Mouse (Mus musculus) neural tube, embryonic 14.5 days (tissue): ENCODE measurements around the gene Dnah7a. TPM values are rescaled to one million over a fixed set of nuclear protein-coding genes. Genes with fewer than 3 reads are reported as not detected.
"Not testable (repeated sequence)": the region's sequence is repeated elsewhere in the genome, so short reads cannot be mapped to it uniquely, and the experiment has no call there.

Source experiments
- ATAC-seq: fragments of 200-750 bp; cut with Nextera tagmentation; 2 replicates; pipeline ENCODE4 v1.8.0; 2017; ENCODE audit warnings: low read depth, mild to moderate bottlenecking, moderate TSS enrichment, moderate library complexity
- H3K27ac ChIP-seq: fragments of 300-500 bp; sonication (generic); 2 replicates; pipeline ENCODE4 v1.5.1; 2014; ENCODE audit warnings: low read depth, mild to moderate bottlenecking, control low read depth, low read length, moderate library complexity, mixed read lengths
- H3K27me3 ChIP-seq: fragments of 300-500 bp; sonication (generic); 2 replicates; pipeline ENCODE4 v1.6.1; 2014; ENCODE audit warnings: low read length; ENCODE audit not compliant: control insufficient read depth, insufficient read depth
- H3K36me3 ChIP-seq: fragments of 300-500 bp; sonication (generic); 2 replicates; pipeline ENCODE4 v1.6.1; 2014; ENCODE audit warnings: low read length, mixed read lengths; ENCODE audit not compliant: control insufficient read depth, insufficient read depth
- H3K4me1 ChIP-seq: fragments of 300-500 bp; sonication (generic); 2 replicates; pipeline ENCODE4 v1.6.1; 2014; ENCODE audit warnings: low read length; ENCODE audit not compliant: control insufficient read depth, insufficient read depth
- H3K4me2 ChIP-seq: fragments of 300-500 bp; sonication (generic); 2 replicates; pipeline ENCODE4 v1.6.1; 2014; ENCODE audit warnings: mild to moderate bottlenecking, low read depth, low read length, control low read depth
- H3K4me3 ChIP-seq: fragments of 300-500 bp; sonication (generic); 2 replicates; pipeline ENCODE4 v1.5.1; 2014; ENCODE audit warnings: low read depth, low read length, control low read depth, mixed read lengths
- H3K9ac ChIP-seq: fragments of 300-500 bp; sonication (generic); replicated peaks from 2 replicates; pipeline ENCODE4 v1.6.1; 2014; ENCODE audit warnings: low read depth, mild to moderate bottlenecking, control low read depth, low read length, mixed read lengths
- H3K9me3 ChIP-seq: fragments of 300-500 bp; sonication (generic); 2 replicates; pipeline ENCODE4 v1.6.1; 2016; ENCODE audit warnings: low read length; ENCODE audit not compliant: control insufficient read depth
- WGBS: fragments of 180-500 bp; shearing (Covaris S2); extraction: QIAGEN DNeasy Blood & Tissue Kit; methylation state at CpG from one replicate; pipeline ENCODE4 v1.1.7; 2014; 5-methylcytosine and 5-hydroxymethylcytosine counted together
- polyA plus RNA-seq: library from polyadenylated mRNA; unstranded; fragments of >200 nt; fragmentation: Nextera tagmentation; extraction: Ambion mirVana; gene quantifications from 2 replicates; pipeline ENCODE4 v1.2.1, GENCODE M21; 2014

Gene Dnah7a
- polyA plus RNA-seq, 1 experiment from 2014 or later = 17.9 TPM

DNA sequence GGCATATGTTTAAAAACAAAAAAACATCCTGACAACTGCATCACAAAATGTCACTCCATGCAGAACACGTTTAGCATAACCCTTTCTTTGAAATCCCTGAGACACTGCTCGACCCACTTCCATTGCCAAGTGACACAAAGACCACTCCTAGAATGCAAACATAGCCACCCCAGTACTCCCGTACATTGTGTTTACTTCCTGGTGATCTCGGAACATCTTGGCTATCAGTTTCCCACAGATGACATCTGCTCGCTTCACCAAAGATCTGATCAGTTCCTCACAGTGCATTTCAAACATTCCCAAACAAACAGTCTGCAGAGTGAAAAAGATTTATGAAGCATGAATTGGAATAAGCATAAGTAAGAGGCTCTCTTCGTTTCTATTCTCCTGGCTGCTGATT lies 76.6 kb downstream of the Dnah7a start:
- Histone ChIP-seq H3K9ac (no peak overlapping the region), H3K4me1 (no peaks in the 10 kb centered on the region), H3K27ac (no peak overlapping the region), H3K4me2 (no peak overlapping the region), H3K27me3 (no peaks in the 10 kb centered on the region), H3K36me3 (no peaks in the 10 kb centered on the region), H3K9me3 (no peaks in the 10 kb centered on the region), H3K4me3 (no peak overlapping the region)
- 16% methylated on average over 6 of the region's 6 CpGs for WGBS
- ATAC-seq = no peak

DNA sequence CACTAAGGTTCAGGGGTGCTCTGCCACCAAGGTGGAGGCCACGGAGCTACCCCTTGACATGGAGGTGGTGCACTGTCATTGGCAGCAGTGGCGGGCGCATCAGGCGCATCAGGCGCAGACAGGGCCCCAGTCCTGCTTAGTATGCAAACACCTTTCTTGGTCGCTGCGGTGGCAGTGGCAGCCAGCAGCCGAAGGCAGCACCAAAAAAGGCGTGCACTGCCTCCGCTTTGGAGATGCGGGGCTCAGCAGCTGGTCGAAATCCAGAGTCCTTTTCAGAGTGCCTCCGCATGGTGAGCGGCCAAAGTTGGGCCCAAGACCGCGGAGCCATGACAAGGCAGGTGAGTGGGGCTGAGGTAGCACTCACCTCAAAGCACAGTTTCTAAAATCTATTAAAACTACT lies 93.1 kb downstream of the Dnah7a start:
- H3K4me2 ChIP-seq = no peak overlapping the region
- no peak overlapping the region for H3K4me3 ChIP-seq
- H3K4me1 ChIP-seq = no peaks in the 10 kb centered on the region
- H3K27ac ChIP-seq = no peak overlapping the region
- no peak overlapping the region for H3K9ac ChIP-seq
- 0 out of 2 replicates have a peak, but pooled peaks cover 2% of the 10 kb centered on the region for H3K9me3 ChIP-seq
- ATAC-seq = no peak
- H3K27me3 ChIP-seq = no peaks in the 10 kb centered on the region
- no peaks in the 10 kb centered on the region for H3K36me3 ChIP-seq
- whole genome bisulfite sequencing = 93% methylated on average over 16 of the region's 16 CpGs

DNA sequence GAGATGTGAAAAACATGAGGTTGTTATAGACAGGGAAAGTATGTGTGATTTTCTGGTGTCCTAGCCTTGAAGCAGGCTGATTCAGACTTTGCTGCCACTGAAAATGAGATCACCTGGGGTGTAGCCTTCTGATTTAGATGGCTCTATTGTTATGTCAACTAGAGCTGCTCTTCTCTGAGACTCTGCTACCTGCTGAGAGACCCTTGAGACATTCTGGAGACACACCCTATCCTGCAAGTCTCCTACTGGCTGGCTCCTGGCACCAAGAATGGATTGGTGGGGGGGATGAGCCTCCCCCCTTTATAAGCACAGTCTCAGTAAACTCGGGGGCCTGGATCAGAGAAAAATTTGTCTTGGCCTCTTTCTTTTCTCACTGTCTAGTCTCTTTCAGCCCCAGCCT lies 125.3 kb downstream of the Dnah7a start:
- not testable (repeated sequence) for H3K4me2 ChIP-seq, H3K9ac ChIP-seq, ATAC-seq, H3K4me1 ChIP-seq, H3K4me3 ChIP-seq, H3K36me3 ChIP-seq, H3K27ac ChIP-seq, H3K27me3 ChIP-seq, H3K9me3 ChIP-seq
- 0% methylated on average over 1 of the region's 1 CpGs for WGBS

DNA sequence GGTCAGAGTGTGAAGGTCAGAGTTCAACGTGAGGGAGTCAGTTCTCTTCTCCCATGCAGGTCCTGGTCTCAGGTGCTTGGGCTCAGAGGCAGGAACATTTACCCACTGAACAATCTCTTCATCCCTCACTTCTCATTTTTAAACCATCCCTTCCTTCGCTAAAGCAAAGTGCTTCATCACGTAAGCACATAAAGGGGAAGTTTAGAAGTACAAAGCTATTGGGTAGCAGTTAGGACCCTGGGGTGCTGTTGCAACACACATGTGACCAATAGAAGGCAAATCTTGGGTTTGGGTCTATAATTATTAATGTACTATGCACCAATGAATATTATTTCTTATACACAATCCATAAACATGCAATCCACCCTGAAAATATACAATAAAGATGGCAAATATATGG lies 148.7 kb downstream of the Dnah7a start:
- WGBS = 88% methylated on average over 3 of the region's 3 CpGs
- H3K4me2 ChIP-seq, H3K9ac ChIP-seq: not testable (repeated sequence)

DNA sequence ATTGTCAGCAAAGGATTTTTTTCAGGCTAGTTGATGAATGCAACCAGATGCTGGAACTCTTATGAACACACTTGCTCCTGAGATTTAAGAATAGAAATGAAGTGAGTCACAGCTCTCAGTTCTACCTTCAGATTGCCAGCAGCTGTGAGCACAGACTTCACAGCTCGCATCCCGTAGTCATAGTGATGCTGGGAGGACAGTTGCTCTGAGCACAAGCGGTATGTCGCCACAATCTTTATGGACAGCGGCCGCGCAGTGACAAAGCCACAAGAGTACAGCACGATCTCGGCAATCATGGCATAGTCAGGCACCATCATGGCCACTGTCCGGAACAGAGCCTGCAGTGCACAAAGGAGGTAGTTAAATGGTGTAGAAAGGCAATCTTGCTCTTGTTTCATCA lies 159.6 kb downstream of the Dnah7a start:
- H3K27ac ChIP-seq, H3K9me3 ChIP-seq, H3K9ac ChIP-seq, H3K4me2 ChIP-seq, H3K36me3 ChIP-seq, ATAC-seq, H3K4me3 ChIP-seq, H3K27me3 ChIP-seq, H3K4me1 ChIP-seq: not testable (repeated sequence)
- WGBS = 93% methylated on average over 10 of the region's 10 CpGs

More for the DNA sequence above, 148.7 kb downstream of the Dnah7a start:
- ATAC-seq, H3K4me1 ChIP-seq, H3K9me3 ChIP-seq, H3K36me3 ChIP-seq, H3K27me3 ChIP-seq, H3K4me3 ChIP-seq, H3K27ac ChIP-seq: not testable (repeated sequence)

DNA sequence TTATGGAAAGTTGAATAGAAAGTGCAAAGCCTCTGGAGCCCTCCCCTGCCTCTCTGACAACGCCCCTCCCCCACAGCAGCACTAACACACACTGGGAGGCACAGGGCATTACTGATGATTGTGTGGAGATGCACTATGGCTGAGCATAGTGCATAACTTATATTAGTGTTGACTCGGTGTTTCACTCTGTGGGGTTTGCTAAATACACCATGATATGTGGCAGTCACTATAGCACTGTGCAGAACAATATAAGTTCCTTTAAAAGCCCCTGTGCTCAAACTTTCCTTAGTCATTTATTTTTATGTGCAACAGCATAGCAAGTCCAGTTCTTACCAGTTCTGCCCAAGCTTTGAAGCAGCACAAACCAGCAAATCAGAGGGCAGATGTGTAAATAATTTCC lies 168.2 kb downstream of the Dnah7a start:
- H3K4me2 ChIP-seq, H3K4me1 ChIP-seq, H3K27me3 ChIP-seq, H3K36me3 ChIP-seq, H3K9ac ChIP-seq, H3K4me3 ChIP-seq, H3K9me3 ChIP-seq, ATAC-seq, H3K27ac ChIP-seq: not testable (repeated sequence)
- WGBS = 60% methylated on average over 2 of the region's 2 CpGs

DNA sequence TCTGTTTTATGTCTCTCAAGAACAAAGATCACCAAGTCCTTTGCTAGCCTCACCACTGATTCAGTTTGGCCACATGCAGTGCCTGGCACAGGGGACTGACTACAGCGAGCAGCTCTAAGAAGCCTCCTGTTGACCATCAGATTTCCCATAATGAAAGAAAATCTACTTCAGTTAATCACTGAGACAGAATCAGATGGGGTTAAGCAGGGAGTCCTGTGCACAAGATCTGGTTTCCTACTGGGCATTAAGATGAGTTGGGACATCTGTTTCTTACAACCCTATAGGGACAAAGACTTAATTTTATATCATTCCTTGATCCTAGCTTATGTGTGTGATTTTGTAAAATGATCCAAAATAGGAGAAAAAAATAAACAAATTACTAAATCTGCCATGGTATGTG lies 171.8 kb downstream of the Dnah7a start:
- not testable (repeated sequence) for H3K27ac ChIP-seq, H3K36me3 ChIP-seq, H3K9ac ChIP-seq, H3K4me2 ChIP-seq, H3K4me1 ChIP-seq, H3K4me3 ChIP-seq, ATAC-seq, H3K9me3 ChIP-seq, H3K27me3 ChIP-seq
- WGBS = 78% methylated on average over 1 of the region's 1 CpGs

DNA sequence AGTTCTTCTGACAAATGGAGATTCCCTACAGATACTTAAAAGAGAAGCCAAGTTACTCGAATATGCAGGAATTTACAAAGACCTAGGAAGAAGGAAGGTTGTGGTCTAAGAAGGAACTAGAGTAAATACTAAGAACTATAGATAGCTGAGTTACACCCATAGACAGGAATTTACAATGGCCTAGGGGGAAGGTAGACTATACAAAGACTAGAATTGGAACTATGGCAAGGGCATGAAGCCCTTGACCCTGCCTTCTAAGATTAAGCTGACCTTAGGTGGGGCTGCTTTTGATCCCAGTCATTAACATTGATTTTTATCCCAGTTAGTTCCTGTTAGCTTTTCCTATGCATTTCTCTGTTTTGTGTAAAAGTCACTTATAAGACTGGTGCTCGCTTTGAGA lies 180.6 kb downstream of the Dnah7a start:
- H3K4me3 ChIP-seq, H3K9ac ChIP-seq, ATAC-seq, H3K4me2 ChIP-seq, H3K36me3 ChIP-seq, H3K4me1 ChIP-seq, H3K27me3 ChIP-seq, H3K9me3 ChIP-seq, H3K27ac ChIP-seq: not testable (repeated sequence)
- WGBS = 82% methylated on average over 2 of the region's 2 CpGs

DNA sequence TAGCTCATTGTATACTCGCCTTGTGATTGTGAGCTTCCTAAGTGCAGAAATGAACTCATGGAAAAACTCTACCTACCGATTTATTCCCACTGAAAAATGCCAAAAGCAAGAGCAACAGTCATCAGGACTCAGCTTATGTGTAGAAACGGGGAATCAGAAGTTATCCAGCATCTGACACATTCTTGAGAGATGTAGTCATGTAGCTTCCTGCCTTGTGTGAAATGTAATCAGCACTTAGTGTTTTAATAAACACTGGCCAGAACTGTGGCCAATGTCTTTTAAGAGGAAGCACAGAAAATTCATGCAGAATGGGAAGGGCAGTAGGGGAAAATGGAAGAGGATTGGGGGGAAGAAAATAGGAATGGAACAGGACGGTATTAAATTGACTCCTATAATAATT lies 232.9 kb downstream of the Dnah7a start:
- Histone ChIP-seq H3K36me3 (no peaks in the 10 kb centered on the region), H3K4me2 (no peak overlapping the region), H3K4me3 (no peak overlapping the region), H3K9ac (no peak overlapping the region), H3K27ac (no peak overlapping the region), H3K27me3 (no peaks in the 10 kb centered on the region), H3K4me1 (no peaks in the 10 kb centered on the region), H3K9me3 (no peaks in the 10 kb centered on the region)
- 82% methylated on average over 4 of the region's 4 CpGs for WGBS
- no peak for ATAC-seq

DNA sequence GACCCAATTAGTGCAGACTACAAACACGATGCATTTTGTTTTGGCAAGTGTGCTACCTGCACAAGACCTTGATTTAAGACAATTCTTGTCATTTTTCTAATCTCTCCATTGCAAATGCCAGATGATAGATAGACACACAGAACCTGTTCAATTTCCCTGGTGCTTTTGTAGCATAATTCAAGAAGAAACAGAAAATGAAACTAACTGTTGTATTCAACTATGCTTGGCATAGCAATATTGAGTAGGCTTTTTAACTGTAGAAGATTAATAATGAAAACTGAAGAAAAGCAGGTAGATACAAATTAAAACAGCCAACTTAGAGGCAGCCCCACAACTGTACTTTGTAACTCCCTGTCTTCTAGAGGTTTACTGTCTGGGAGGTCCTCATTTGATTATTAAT lies 234.5 kb downstream of the Dnah7a start:
- not testable (repeated sequence) for H3K4me1 ChIP-seq, H3K36me3 ChIP-seq, H3K27me3 ChIP-seq, H3K27ac ChIP-seq, H3K4me3 ChIP-seq, ATAC-seq, H3K9me3 ChIP-seq, H3K9ac ChIP-seq, H3K4me2 ChIP-seq
- 76% methylated on average over 1 of the region's 1 CpGs for WGBS
